Mouse (Mus musculus): ENCODE measurements at regions not wholly inside any gene's neighbourhood (a gene's known extent, or its start where the extent isn't known, plus 50 kb on each side); places are given as distances from the start of the nearest gene placed in this dataset.
"Not testable (repeated sequence)": the region's sequence is repeated elsewhere in the genome, so short reads cannot be mapped to it uniquely, and the experiment has no call there.

- not testable (repeated sequence) for DNase-seq (ENCODE audit: low spot score in 2 of 2)
These were observed 502.6 kb upstream of the Gdi2 start for GRCm38 (mm10) chr13:3035291-3035690.

DNA sequence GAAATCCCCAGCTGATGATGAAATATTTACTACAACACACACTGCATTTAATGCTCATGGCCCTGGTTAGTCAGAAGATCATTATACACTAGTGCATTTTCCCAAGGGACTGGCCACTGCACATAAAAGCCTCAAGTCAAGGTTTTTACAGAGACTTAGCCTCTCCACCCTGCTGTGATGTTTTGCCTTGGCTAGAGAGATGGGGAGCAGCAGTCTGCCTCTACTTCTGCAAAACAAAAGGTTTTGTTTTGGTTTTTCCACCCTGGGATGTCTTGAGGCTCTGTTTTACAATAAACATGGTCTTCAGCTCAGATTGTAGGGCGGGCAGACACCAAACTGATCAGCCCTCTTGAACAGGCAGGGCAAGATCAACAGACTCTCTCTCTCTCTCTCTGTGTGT lies 500.9 kb upstream of the Gdi2 start:
- DNase-seq (ENCODE audit: low spot score in 2 of 2) = peak; percentile 1 to 2

GRCm38 (mm10) chr13:3046381-3047105 lies 491.3 kb upstream of the Gdi2 start:
- not testable (repeated sequence) for DNase-seq (ENCODE audit: low spot score in 2 of 2)

DNA sequence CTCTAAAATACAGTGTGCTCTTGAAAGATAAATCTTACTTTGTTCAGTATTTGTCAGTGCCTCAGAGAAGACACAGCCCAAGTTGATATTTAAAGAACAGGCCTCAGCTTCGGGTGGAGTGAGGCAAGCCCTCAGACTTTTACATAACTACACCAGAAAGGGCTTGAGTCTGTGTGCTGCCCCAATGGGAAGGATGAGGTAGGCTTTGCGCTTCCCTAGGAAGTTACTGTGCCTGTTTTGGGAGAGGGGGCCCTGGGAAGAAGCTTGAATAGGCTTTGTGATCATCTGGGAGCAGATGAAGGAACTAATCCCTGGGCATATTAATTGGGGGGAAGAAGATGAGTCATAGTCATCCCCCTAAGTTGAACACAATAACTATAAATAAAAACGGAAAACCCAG lies 454.4 kb upstream of the Gdi2 start:
- not testable (repeated sequence) for DNase-seq (ENCODE audit: low spot score in 2 of 2)

- DNase-seq (ENCODE audit: low spot score in 2 of 2) = not testable (repeated sequence)
These were observed 447.9 kb upstream of the Gdi2 start for GRCm38 (mm10) chr13:3089971-3090370.

- not testable (repeated sequence) for DNase-seq (ENCODE audit: low spot score in 2 of 2)
These were observed 431.3 kb upstream of the Gdi2 start for GRCm38 (mm10) chr13:3106543-3106942.

- not testable (repeated sequence) for DNase-seq (ENCODE audit: low spot score in 2 of 2)
These were observed 409.7 kb upstream of the Gdi2 start for GRCm38 (mm10) chr13:3128150-3128549.

DNA sequence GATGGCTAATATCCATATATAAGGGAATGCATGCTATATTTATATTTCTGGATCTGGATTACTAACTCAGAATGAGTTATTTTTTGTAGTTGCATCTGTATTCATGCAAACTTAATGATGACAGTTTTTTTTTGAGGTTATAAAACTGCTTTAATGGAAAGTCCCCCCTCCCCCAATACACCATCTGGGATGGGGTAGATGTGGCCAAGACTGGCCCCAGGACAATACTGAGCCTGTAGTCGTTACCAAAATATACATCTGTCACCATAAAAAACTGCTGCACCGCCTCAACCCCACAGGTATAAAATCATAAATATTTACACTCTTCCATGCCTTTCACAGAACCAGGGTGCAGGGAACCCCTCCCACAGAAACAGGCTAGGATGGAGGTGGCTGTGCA lies 400.6 kb upstream of the Gdi2 start:
- not testable (repeated sequence) for DNase-seq (ENCODE audit: low spot score in 2 of 2)

- DNase-seq (ENCODE audit: low spot score in 2 of 2) = no peak
These were observed 399.2 kb upstream of the Gdi2 start for GRCm38 (mm10) chr13:3138698-3139097.

DNA sequence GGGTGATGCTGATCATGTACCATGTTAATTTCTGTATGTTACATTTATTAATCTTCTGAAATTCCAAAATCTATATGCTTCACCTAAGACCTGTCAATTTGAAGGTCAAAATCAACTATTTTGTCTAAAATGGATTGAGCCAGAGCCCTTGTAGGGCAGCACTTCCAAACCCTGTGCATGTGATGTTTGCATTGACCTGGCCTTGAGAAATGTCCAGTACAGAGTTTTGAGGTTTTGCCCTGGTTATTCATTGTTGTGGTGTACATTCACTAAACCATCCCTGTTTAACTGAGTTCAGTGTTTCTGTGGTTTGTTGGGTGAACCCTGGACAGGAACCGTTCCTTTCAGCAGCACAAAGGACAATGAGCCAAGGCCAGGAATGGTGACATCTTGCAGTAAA lies 392.4 kb upstream of the Gdi2 start:
- not testable (repeated sequence) for DNase-seq (ENCODE audit: low spot score in 2 of 2)
